Mouse (Mus musculus) cerebellum, adult 2 months (tissue): Measurements from ENCODE around the gene Pnma1. TPM values are rescaled to one million over a fixed set of nuclear protein-coding genes. Genes with fewer than 3 reads are reported as not detected.

Experiments used
- DNase-seq, 2 experiments: peaks; one replicate each; pipeline ENCODE4 v3.0.0; 2021
- H3K27ac ChIP-seq: fragments of 200-500 bp; 2 replicates; pipeline ENCODE4 v1.5.1; 2012; ENCODE audit warnings: low read length, control low read depth, inconsistent platforms; ENCODE audit not compliant: insufficient read depth
- H3K27me3 ChIP-seq: fragments of 200-500 bp; 2 replicates; pipeline ENCODE4 v1.6.1; 2012; ENCODE audit warnings: inconsistent platforms, mild to moderate bottlenecking, low read length, moderate library complexity; ENCODE audit not compliant: control insufficient read depth, insufficient read depth
- H3K4me1 ChIP-seq: fragments of 200-500 bp; 2 replicates; pipeline ENCODE4 v1.6.1; 2011; ENCODE audit warnings: low read length; ENCODE audit not compliant: control insufficient read depth, insufficient read depth
- H3K4me3 ChIP-seq: fragments of 200-500 bp; replicated peaks from 2 replicates; pipeline ENCODE3; 2011; ENCODE audit warnings: mild to moderate bottlenecking, low read depth, low read length, control low read depth; ENCODE audit not compliant: insufficient read depth
- CTCF ChIP-seq: fragments of 200-500 bp; IDR thresholded peaks from 2 replicates; pipeline ENCODE4 v1.5.1; 2011; ENCODE audit warnings: low read depth, mild to moderate bottlenecking, control low read depth, low read length, moderate library complexity, borderline replicate concordance; ENCODE audit not compliant: insufficient read depth
- POLR2A ChIP-seq: fragments of 200-500 bp; IDR thresholded peaks from 2 replicates; pipeline ENCODE4 v1.6.1; 2011; ENCODE audit warnings: low read length, control low read depth, borderline replicate concordance; ENCODE audit not compliant: insufficient read depth
- WGBS: fragments of 180-500 bp; shearing (Covaris S2); methylation state at CpG from one replicate; pipeline ENCODE4 v1.1.7; 2018; 5-methylcytosine and 5-hydroxymethylcytosine counted together
- polyA plus RNA-seq: library from polyadenylated mRNA; depleted of rRNA; stranded (reverse); fragments of >200 nt; gene quantifications from 2 replicates; pipeline ENCODE4 v1.2.3, GENCODE M21; 2012

Pnma1 gene
- polyA plus RNA-seq, 1 experiment: 0.84 TPM

DNA sequence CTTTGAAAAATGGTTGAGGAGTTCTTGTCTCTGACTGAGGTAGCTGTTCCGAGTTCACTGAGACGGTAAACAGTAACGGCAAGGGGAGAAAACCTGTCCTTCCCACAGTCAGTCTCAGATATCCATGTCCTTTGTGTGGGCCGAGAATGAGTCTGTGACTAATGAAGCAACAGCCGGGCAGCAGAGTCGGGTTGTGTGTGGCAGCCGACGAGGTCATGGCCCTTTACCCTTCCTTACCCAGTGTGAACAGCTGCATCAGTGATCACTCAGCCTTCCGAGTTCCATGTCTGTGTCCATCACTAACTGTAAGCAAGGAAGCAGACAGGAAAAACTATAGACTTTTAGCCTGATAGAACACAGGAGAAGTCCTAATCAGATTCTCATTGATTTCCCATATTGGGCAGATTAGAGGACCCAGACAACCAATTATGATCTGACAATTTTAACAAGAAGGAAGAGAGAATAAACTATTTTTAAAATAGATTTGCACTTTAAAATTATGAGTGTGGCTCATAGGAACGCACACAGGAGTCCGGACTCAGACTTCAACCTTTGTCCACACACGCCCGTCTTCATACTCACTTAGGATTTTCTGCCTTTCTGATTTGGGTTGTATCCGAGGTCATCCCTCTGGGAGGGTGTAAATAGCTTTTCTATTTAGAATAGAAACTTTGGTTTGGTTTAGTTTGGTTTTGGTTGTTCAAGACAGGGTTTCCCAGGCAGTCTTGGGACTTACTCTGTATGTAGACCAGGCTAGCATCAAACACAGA lies 5.8 kb downstream of the Pnma1 start:
- DNase-seq: no peak
- 55% methylated on average over 14 of the region's 14 CpGs for WGBS
- TF ChIP-seq CTCF (no peak), POLR2A (no peak)
- no peak overlapping the region for H3K27ac ChIP-seq
- H3K27me3 ChIP-seq: no peaks in the 10 kb centered on the region
- no peak overlapping the region for H3K4me3 ChIP-seq
- no peaks in the 10 kb centered on the region for H3K4me1 ChIP-seq

DNA sequence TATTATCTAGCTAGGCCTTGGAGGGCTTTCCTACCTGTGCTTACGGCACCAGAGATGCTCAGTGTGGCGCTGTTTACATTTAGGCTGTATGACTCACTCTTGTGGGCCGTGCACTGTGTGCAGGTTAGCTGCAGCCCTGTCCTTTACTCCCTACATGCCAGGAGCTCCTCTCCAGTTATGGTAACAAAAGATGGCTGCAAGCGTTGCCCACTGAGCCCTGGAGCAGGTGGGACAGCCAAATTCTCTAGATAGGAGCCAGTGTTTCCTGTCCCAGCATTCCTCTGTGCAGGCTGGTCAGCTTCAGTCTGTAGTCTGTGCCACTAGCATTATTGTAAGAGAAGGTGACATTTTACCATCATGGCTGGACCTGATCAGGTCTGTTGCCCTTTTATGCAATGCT lies 7.0 kb downstream of the Pnma1 start:
- no peak overlapping the region for H3K27ac ChIP-seq
- H3K4me1 ChIP-seq: no peaks in the 10 kb centered on the region
- H3K27me3 ChIP-seq: no peaks in the 10 kb centered on the region
- 90% methylated on average over 4 of the region's 4 CpGs for WGBS
- no peak overlapping the region for H3K4me3 ChIP-seq
- no peak for DNase-seq
- TF ChIP-seq POLR2A (no peak), CTCF (no peak)

DNA sequence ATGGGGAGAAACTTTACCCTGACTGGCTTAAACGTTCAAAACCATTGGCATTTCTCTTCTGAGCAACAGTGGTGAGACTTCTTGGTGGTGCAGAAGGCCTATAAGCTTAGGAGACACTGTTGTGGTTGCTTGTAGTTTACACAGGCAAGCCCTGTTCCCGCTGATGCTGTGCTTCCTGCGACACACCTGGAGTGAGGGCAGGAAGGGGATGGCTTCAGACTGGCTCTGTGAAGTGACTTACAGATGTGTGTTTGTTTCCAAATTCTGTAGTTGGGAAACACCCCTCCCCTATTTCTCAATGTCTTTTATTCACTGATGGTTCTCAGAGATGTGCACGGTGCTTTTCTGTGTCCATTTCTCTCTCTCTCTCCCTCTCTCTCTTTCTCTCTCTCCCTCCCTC lies 8.2 kb downstream of the Pnma1 start:
- 70% methylated on average over 4 of the region's 4 CpGs for WGBS
- no peak for TF ChIP-seq CTCF
- no peak for TF ChIP-seq POLR2A
- Histone ChIP-seq H3K27me3 (no peaks in the 10 kb centered on the region), H3K27ac (no peak overlapping the region), H3K4me3 (no peak overlapping the region), H3K4me1 (no peaks in the 10 kb centered on the region)
- no peak for DNase-seq

DNA sequence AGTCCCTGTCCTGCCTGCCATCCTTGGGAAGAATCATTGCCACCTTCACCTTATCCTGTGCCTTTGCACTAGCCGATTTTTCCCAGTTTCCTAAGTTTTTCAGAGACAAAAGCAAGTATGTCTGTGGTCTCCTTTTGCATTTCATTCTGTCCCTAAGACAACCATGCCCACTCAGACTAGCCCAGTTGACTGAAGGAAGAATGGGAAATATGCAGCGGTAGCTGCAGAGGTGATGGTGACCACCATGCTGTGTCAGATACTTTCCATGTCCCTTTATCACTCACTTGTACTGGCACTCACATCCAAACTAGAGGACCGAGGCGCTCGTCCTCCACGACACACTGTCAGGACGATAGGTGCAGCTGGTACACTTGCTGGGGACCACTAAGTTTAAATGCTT lies 11.2 kb downstream of the Pnma1 start:
- Histone ChIP-seq H3K27me3 (no peaks in the 10 kb centered on the region), H3K27ac (no peak overlapping the region), H3K4me3 (no peak overlapping the region), H3K4me1 (no peaks in the 10 kb centered on the region)
- DNase-seq: no peak
- TF ChIP-seq CTCF: no peak
- TF ChIP-seq POLR2A: no peak
- WGBS: 93% methylated on average over 7 of the region's 7 CpGs

DNA sequence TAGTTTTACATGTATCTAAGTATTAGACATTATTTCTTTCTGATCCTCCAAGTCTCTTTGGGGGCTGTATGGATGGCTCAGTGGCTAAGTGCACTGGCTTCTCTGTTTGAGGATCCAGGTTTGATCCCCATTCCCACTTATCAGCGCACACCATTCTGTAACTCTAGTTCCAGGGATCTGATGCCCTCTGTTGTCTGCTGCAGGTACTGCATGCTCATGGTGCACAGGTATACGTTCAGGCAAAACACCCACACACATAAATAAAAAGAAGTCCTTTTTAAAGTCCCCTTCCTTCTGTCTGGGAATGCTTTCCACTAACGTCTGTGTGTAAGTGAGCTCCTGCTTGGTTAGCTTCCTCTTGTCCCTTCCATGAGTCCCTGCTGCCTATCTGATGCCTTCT lies 16.0 kb downstream of the Pnma1 start:
- TF ChIP-seq POLR2A (no peak), CTCF (peak; percentile 46; the same call in 1 of the 2 replicates)
- Histone ChIP-seq H3K4me1 (no peaks in the 10 kb centered on the region), H3K4me3 (no peak overlapping the region), H3K27ac (no peak overlapping the region), H3K27me3 (no peaks in the 10 kb centered on the region)
- 61% methylated on average over 3 of the region's 3 CpGs for WGBS
- DNase-seq: no peak

DNA sequence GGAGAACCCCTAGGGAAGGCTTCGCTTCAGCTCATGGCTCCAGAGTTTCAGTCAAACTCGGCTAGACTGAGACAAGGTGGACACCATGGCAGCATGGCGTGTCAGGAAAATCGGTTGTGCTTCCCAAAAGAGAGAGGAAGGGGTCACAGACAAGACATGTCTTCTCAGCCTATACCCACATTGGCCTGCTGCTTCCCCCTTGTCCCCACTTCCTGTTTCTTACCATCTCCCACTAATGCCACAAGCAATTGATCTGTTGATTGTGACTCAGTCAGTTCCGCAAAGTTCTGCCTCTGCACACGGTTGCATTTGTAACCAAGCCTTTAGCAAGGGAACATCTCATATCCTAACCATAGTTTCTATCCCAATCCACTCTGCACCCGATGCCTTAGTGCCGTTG lies 18.4 kb downstream of the Pnma1 start:
- TF ChIP-seq CTCF: no peak
- no peak for TF ChIP-seq POLR2A
- H3K27ac ChIP-seq: no peak overlapping the region
- 90% methylated on average over 8 of the region's 8 CpGs for WGBS
- no peaks in the 10 kb centered on the region for H3K4me1 ChIP-seq
- DNase-seq: no peak
- H3K27me3 ChIP-seq: no peaks in the 10 kb centered on the region
- no peak overlapping the region for H3K4me3 ChIP-seq

DNA sequence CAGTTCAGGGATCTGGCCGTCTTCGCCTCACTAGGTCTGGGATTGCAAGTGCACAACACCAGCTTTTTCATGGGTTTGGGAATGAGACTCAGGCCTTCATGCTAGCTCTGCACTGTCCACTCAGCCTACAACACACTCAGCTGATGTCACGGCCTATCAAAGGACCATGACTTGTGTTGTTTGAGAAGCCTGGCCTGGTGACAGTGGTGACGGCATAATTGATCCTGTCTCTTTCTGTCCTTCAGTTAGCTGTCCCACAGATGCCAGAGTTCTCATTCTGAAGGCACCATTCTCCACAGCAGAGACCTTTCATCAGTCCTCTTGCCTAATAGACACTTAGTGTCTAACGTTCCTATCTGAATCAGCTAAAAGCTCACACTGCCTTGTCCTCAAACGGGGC lies 19.7 kb downstream of the Pnma1 start:
- no peaks in the 10 kb centered on the region for H3K4me1 ChIP-seq
- no peaks in the 10 kb centered on the region for H3K27me3 ChIP-seq
- DNase-seq: no peak
- no peak for TF ChIP-seq POLR2A
- TF ChIP-seq CTCF: no peak
- WGBS: 85% methylated on average over 6 of the region's 6 CpGs
- H3K4me3 ChIP-seq: no peak overlapping the region
- no peak overlapping the region for H3K27ac ChIP-seq

DNA sequence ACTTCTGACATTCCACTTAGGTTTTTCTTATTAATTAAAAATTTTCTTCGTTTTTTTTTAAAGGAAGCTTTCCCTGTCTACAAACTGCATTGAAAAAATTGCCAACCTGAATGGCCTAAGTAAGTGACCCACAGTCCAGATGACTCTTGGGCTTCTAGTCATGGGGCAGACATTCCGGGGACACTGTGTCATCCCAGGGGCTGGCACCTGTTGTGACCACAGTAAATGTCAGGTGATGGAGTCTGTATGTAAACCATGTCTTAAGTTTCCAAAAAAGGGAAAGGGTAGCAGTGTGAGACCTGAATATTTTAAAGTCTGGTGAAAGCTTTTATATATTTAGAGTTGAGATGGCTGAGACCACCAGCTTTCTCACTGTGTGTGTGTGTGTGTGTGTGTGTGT lies 21.4 kb downstream of the Pnma1 start:
- no peak for DNase-seq
- H3K27me3 ChIP-seq: no peaks in the 10 kb centered on the region
- no peak overlapping the region for H3K27ac ChIP-seq
- 82% methylated on average over 2 of the region's 2 CpGs for WGBS
- no peak for TF ChIP-seq POLR2A
- no peak for TF ChIP-seq CTCF
- H3K4me1 ChIP-seq: no peaks in the 10 kb centered on the region
- H3K4me3 ChIP-seq: no peak overlapping the region
